Mouse (Mus musculus) erythroblast, embryonic 14.5 days (primary cell): ENCODE measurements around the gene Slc22a18. TPM values are rescaled to one million over a fixed set of nuclear protein-coding genes. Genes with fewer than 3 reads are reported as not detected.

Experiments used
- H3K27me3 ChIP-seq: 2 replicates; pipeline ENCODE4 v1.6.1; 2012; ENCODE audit warnings: inconsistent platforms; ENCODE audit not compliant: control insufficient read depth
- H3K36me3 ChIP-seq: 2 replicates; pipeline ENCODE4 v1.6.1; 2012; ENCODE audit warnings: mild to moderate bottlenecking, inconsistent platforms; ENCODE audit not compliant: control insufficient read depth
- H3K4me1 ChIP-seq: 2 replicates; pipeline ENCODE4 v1.6.1; 2012; ENCODE audit warnings: inconsistent platforms; ENCODE audit not compliant: control insufficient read depth
- H3K4me3 ChIP-seq: replicated peaks from 2 replicates; pipeline ENCODE3; 2012; ENCODE audit warnings: moderate library complexity, mild to moderate bottlenecking, inconsistent platforms
- H3K9me3 ChIP-seq: 2 replicates; pipeline ENCODE4 v1.6.1; 2012; ENCODE audit warnings: low read length, inconsistent platforms, mixed read lengths; ENCODE audit not compliant: control insufficient read depth
- GATA1 ChIP-seq: IDR thresholded peaks from 2 replicates; pipeline ENCODE4 v1.6.1; 2012; ENCODE audit warnings: low read length, inconsistent platforms, mixed read lengths
- TAL1 ChIP-seq: IDR thresholded peaks from 3 replicates; pipeline ENCODE4 v1.6.1; 2012; ENCODE audit warnings: low read length, inconsistent platforms, mixed read lengths
- polyA plus RNA-seq: library from polyadenylated mRNA; stranded (reverse); fragments of >175 nt; gene quantifications from 2 replicates; pipeline ENCODE4 v1.2.3, GENCODE M21; 2012

Gene Slc22a18
- polyA plus RNA-seq, 1 experiment, result not detected

DNA sequence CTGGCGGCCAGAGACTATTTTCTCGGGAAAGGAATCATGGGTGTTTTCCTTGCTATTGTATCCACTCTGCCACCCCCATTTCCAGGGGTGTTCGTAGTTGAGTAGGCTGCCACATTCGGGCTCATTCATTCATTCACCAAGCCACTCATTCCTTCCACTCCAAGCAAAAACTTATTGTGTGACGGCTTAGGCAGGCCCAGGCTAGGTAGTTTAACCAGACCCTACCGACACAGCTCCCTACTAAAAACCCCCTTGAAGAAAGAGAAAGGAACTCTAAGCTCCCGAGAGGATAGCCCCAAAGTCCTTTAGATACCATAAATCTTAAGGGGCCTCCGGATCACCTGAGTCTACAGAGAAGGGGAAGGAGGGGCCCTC is 29.0 kb upstream of the Slc22a18 start:
- Histone ChIP-seq H3K36me3 (no peaks in the 10 kb centered on the region), H3K4me3 (no peak overlapping the region), H3K4me1 (no peaks in the 10 kb centered on the region), H3K27me3 (peaks cover 63% of the 10 kb centered on the region), H3K9me3 (no peaks in the 10 kb centered on the region)
- TF ChIP-seq TAL1, result no peak
- no peak for TF ChIP-seq GATA1

DNA sequence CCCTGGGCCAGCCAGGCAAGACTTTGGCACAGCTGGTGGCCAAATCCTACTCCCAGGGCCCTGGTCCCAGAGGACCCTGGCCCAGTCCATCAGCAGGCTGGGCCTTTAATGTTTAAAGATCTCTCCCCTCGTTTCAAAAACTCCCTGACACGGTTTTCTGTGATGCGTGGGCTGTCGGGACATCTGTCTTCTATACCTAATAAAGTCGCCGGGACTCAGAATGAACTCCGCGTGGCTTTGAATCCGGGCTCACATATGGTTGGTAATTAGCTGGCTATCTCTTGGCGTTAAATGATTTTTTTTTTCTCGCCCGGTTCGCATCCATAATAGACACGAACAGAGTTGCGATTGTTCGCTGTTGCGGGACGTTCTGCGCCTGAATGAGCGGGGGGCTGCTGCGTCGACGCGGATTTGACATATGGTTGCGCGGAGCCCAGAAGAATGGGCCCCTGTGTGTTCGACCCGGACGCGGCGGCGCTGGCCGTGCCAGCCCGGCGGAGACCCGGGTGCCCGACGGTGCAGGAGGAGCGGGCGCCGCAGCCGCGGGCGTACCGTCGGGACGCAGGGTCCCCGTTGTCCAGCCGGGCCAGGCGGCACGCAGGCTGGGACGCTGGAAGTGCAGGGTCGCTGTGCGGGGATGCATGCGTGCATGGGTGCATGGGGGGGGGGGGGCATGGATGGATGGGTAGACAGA is 28.4 kb upstream of the Slc22a18 start:
- Histone ChIP-seq H3K4me3 (no peak overlapping the region), H3K9me3 (no peaks in the 10 kb centered on the region), H3K27me3 (peaks cover 61% of the 10 kb centered on the region), H3K36me3 (no peaks in the 10 kb centered on the region), H3K4me1 (no peaks in the 10 kb centered on the region)
- TF ChIP-seq TAL1 (no peak), GATA1 (no peak)

DNA sequence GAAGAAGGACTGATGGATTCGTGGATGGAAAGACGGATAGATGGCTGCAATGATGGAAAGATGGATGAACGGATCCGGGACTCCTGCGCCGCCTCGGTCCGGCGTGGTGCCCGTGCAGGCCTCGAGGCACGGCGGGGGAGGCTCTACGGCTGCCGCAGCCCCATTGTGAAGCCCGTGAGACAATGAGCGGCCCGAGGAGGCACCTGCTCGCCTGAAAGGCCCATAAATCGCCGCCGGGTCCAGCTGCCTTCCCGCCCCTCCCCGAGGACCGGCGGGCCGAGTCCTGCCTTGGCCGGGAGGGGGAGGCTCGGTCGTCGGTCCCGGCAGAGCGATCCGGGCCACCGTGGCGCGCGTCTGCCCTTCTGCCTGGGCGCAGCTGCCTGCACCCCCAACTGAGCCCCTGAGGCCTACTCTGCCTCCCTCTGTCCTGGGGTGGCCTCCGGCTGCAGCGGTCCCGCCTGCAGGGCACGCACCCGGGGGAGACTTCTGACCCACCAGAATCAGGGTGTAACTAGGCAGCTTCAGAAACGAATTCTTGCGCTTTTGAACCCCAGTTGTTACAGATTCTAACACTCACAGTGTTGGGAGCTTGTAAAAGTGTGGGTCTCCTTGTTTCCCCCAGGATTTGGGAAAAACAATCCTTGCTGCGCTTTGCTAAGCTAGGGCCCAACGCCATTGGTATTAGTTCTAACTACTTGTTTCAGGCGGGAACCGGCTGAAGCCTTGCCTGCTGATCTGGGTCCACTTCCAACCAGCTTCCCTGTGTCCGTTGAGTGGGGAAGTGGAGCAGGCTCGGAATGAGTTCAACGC is 27.7 kb upstream of the Slc22a18 start:
- Histone ChIP-seq H3K4me1 (no peaks in the 10 kb centered on the region), H3K4me3 (no peak overlapping the region), H3K36me3 (no peaks in the 10 kb centered on the region), H3K9me3 (no peaks in the 10 kb centered on the region), H3K27me3 (peaks cover 59% of the 10 kb centered on the region)
- TF ChIP-seq GATA1 (no peak), TAL1 (no peak)

DNA sequence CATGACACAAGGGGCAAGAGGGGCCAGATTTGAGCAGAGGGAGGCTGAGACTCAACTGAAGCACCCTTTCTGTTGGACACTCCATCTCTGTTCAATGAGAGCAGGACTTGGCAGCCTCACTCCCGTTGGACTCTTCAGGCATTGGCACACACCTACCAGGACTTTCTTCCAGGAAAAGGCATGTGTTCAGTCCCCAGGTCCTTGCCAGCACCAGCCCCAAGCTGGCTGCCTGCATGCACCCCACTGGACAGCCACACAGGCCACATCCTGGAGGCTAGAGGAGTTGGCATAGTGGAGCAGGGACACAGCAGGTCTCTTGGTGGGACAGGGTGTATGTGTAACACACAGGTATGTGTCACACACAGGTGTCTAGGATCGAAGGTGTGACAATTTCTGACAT is 26.4 kb upstream of the Slc22a18 start:
- peaks cover 56% of the 10 kb centered on the region for H3K27me3 ChIP-seq
- TF ChIP-seq GATA1 (no peak), TAL1 (no peak)
- H3K9me3 ChIP-seq, result no peaks in the 10 kb centered on the region
- H3K4me1 ChIP-seq, result no peaks in the 10 kb centered on the region
- H3K36me3 ChIP-seq, result no peaks in the 10 kb centered on the region
- no peak overlapping the region for H3K4me3 ChIP-seq

DNA sequence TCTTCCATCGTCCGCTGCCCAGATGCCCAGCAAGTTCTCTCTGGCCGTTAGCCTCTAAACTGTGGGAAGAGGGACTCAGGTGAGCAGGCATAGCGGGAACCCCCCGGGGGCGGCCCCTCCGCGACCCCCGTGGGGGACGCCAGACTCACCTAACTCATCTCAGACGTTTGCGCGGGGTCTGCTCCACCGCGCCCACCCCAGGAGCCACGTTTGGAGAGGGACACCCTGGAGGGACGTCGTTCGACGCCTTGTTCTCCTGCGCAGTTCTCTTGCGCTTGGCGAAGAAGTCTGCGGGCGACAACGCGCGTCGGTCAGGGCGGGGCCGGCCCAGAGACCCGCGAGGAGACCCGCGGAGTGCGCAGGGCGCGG is 14.6 kb upstream of the Slc22a18 start:
- TF ChIP-seq TAL1, result no peak
- no peak for TF ChIP-seq GATA1
- Histone ChIP-seq H3K9me3 (peaks cover 45% of the 10 kb centered on the region), H3K27me3 (peaks cover 80% of the 10 kb centered on the region), H3K4me3 (peak overlapping the region; percentile 49), H3K36me3 (no peaks in the 10 kb centered on the region), H3K4me1 (peaks cover 12% of the 10 kb centered on the region)

DNA sequence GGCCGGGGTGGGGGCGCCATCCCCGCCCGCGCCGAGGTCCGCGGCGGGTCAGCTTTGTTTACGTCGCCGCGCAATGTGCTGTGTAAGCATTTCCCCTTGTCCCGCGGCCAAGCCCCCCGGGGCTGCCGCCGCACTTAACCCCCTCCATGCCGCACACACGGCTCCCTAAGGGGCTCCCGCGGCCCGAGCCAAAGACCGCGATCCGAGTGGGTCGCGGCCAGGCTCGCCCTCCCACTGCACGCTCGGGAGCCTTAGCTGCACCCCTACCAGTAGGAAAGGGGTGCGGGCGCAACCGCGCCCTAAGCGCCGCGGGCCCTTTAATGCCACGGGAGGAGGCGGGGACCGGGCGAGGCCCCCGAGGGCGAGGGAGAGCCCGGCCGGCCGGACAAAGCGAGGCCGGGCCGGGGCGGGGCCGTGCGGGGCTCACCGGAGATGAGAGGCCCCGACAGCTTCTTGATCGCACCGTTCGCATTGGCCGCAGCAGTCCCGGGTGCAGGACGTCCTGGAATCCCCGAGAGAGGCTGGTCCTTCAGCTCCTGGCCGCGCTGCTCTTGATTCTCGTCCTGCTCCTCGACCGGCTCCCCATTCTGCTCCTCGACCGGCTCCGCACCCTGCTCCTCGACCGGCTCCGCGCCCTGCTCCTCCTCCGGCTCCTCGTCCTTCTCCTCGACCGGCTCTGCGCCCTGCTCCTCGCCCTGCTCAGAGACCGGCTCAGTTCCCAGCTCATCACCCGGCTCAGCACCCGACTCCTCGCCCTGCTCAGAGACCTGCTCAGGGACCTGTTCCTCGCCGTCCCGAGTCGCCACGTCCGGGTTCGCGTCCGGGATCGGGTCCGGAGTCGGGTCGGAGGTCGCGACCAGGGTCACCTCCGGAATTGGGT is 14.0 kb upstream of the Slc22a18 start:
- Histone ChIP-seq H3K36me3 (no peaks in the 10 kb centered on the region), H3K4me3 (peak overlapping the region; percentile 49), H3K27me3 (peaks cover 86% of the 10 kb centered on the region), H3K9me3 (peaks cover 46% of the 10 kb centered on the region), H3K4me1 (peaks cover 16% of the 10 kb centered on the region)
- TF ChIP-seq TAL1, result no peak
- TF ChIP-seq GATA1, result no peak

DNA sequence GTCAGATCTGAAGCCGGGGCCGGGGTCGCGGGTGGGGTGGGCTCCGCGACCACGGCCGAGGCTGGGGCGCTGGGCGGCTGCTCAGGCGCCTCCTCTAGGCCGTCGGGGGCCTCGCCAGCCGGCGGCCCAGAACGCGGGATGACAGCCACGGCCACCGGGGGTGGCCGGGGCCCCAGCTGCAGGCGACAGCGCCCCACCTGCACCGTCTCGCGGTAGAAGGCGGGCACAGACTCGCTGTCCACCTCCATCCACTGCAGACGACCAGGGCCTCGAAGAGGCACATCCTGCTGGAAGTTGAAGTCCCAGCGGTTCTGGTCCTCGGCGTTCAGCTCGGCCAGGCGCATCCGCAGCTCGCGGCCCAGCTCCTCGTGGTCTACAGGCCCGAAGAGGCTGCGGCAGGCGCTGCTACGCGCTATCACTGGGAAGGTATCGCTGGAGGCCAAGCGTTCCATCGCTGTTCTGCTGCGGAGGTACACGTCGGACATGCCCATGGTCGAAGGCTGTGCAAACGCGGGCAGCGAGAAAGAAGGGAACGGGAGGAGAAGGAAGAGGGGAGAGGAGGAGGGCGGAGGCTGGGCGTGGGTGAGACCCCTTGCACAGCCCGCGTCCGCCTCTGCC is 13.2 kb upstream of the Slc22a18 start:
- peaks cover 24% of the 10 kb centered on the region for H3K4me1 ChIP-seq
- no peak for TF ChIP-seq GATA1
- peak overlapping the region; percentile 51 for H3K4me3 ChIP-seq
- H3K27me3 ChIP-seq, result peaks cover 94% of the 10 kb centered on the region
- peaks cover 50% of the 10 kb centered on the region for H3K9me3 ChIP-seq
- H3K36me3 ChIP-seq, result no peaks in the 10 kb centered on the region

DNA sequence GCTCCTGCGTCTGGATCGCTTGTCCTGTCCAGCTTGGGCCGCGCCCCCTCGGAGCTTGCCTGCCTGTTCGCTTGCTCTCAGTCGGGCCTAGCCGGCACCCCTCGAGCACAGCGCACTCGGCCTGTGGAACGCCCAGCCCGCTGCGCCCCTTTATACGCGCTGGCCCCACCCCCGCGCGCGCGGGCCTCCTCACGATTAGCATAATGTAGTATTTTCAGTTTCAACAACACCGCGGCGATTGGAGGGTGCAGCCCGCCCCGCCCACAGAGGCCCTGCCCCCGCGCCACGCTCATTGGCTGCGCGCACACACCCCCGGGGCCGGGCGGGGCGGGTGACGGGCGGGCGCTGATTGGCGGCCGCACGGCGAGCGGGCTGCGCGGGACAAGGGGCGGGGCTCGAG is 12.7 kb upstream of the Slc22a18 start, which contains the start of gene Cdkn1c:
Cdkn1c (minus strand) TSS at position 177 of the 400 bp plus-strand sequence.
- TF ChIP-seq GATA1 (no peak), TAL1 (no peak)
- peak within 1 kb of the TSS; percentile 51 for H3K4me3 ChIP-seq
- peaks cover 25% of the 10 kb centered on the region for H3K4me1 ChIP-seq
- H3K36me3 ChIP-seq, result no peaks in the 10 kb centered on the region
- H3K27me3 ChIP-seq, result peaks cover 96% of the 10 kb centered on the region
- peaks cover 50% of the 10 kb centered on the region for H3K9me3 ChIP-seq
